Mouse (Mus musculus) testis, adult 2 months (tissue): ENCODE measurements around the gene Ptpn7. TPM values are rescaled to one million over a fixed set of nuclear protein-coding genes. Genes with fewer than 3 reads are reported as not detected.

ENCODE experiments used
- H3K27ac ChIP-seq: fragments of 200-500 bp; 2 replicates; pipeline ENCODE4 v1.5.1; 2012; ENCODE audit warnings: low read depth, low read length; ENCODE audit not compliant: control insufficient read depth, insufficient read depth
- H3K27me3 ChIP-seq: fragments of 200-500 bp; 2 replicates; pipeline ENCODE4 v1.6.1; 2012; ENCODE audit warnings: mild to moderate bottlenecking, low read length, moderate library complexity; ENCODE audit not compliant: control insufficient read depth, insufficient read depth
- H3K36me3 ChIP-seq: fragments of 200-500 bp; 2 replicates; pipeline ENCODE4 v1.6.1; 2012; ENCODE audit warnings: mild to moderate bottlenecking, low read length; ENCODE audit not compliant: control insufficient read depth, insufficient read depth
- H3K4me1 ChIP-seq: fragments of 200-500 bp; 2 replicates; pipeline ENCODE4 v1.6.1; 2012; ENCODE audit warnings: low read length; ENCODE audit not compliant: control insufficient read depth, insufficient read depth
- H3K4me3 ChIP-seq: fragments of 200-500 bp; 2 replicates; pipeline ENCODE4 v1.5.1; 2012; ENCODE audit warnings: low read depth, mild to moderate bottlenecking, low read length, moderate library complexity, mixed read lengths; ENCODE audit not compliant: control insufficient read depth
- CTCF ChIP-seq: fragments of 200-500 bp; IDR thresholded peaks from 2 replicates; pipeline ENCODE4 v1.5.1; 2012; ENCODE audit warnings: low read depth, mild to moderate bottlenecking, inconsistent platforms, low read length, moderate library complexity; ENCODE audit not compliant: control insufficient read depth, insufficient read depth, insufficient replicate concordance
- POLR2A ChIP-seq: fragments of 200-500 bp; IDR thresholded peaks from 2 replicates; pipeline ENCODE4 v1.6.1; 2012; ENCODE audit warnings: low read depth, mild to moderate bottlenecking, inconsistent platforms, low read length, moderate library complexity; ENCODE audit not compliant: control insufficient read depth
- polyA plus RNA-seq: library from polyadenylated mRNA; depleted of rRNA; stranded (reverse); fragments of >200 nt; gene quantifications from 2 replicates; pipeline ENCODE4 v1.2.3, GENCODE M21; 2012

Ptpn7 gene
- polyA plus RNA-seq, 1 experiment: 2.6 TPM

GRCm38 (mm10) chr1:135136500-135136899 is 4.0 kb downstream of the Ptpn7 start:
- no peaks in the 10 kb centered on the region for H3K27me3 ChIP-seq
- H3K4me3 ChIP-seq: no peak overlapping the region
- TF ChIP-seq CTCF: peak; percentile 73; the same call in 1 of the 2 replicates
- TF ChIP-seq POLR2A: no peak

GRCm38 (mm10) chr1:135139906-135140305 is 7.4 kb downstream of the Ptpn7 start:
- H3K4me3 ChIP-seq: no peak overlapping the region
- H3K27me3 ChIP-seq: no peaks in the 10 kb centered on the region
- no peak overlapping the region for H3K27ac ChIP-seq
- TF ChIP-seq POLR2A (no peak), CTCF (no peak)
- H3K4me1 ChIP-seq: no peaks in the 10 kb centered on the region
- no peaks in the 10 kb centered on the region for H3K36me3 ChIP-seq

More at GRCm38 (mm10) chr1:135136500-135136899, 4.0 kb downstream of the Ptpn7 start:
- Histone ChIP-seq H3K4me1 (no peaks in the 10 kb centered on the region), H3K27ac (no peak overlapping the region), H3K36me3 (no peaks in the 10 kb centered on the region)

DNA sequence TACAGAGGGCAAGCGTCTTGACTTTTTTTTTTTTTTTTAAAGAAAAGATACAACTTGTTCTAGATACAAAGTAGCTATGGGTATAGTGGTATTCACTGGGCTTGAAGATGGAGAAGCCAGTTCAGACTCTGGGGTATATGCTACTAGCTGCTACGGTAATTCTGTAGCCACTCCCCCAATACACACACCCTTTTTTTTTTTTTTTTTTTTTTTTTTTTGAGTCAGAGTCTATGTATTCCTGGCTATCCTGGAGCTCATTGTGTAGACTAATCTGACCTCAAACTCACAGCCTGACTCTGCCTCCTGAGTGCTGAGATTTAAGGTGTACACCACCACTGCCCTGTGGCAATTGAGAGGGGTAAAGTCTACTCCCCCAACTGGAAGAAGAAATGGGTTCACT is 10.0 kb downstream of the Ptpn7 start:
- Histone ChIP-seq H3K27ac (no peak overlapping the region), H3K4me1 (peaks cover 12% of the 10 kb centered on the region), H3K36me3 (no peaks in the 10 kb centered on the region), H3K4me3 (no peak overlapping the region), H3K27me3 (no peaks in the 10 kb centered on the region)
- TF ChIP-seq POLR2A (no peak), CTCF (no peak)

- Histone ChIP-seq H3K27ac (no peak overlapping the region), H3K4me3 (no peak overlapping the region), H3K4me1 (peaks cover 16% of the 10 kb centered on the region), H3K36me3 (no peaks in the 10 kb centered on the region), H3K27me3 (no peaks in the 10 kb centered on the region)
- TF ChIP-seq POLR2A (no peak), CTCF (no peak)
These were observed 11.4 kb downstream of the Ptpn7 start for GRCm38 (mm10) chr1:135143940-135144339.

DNA sequence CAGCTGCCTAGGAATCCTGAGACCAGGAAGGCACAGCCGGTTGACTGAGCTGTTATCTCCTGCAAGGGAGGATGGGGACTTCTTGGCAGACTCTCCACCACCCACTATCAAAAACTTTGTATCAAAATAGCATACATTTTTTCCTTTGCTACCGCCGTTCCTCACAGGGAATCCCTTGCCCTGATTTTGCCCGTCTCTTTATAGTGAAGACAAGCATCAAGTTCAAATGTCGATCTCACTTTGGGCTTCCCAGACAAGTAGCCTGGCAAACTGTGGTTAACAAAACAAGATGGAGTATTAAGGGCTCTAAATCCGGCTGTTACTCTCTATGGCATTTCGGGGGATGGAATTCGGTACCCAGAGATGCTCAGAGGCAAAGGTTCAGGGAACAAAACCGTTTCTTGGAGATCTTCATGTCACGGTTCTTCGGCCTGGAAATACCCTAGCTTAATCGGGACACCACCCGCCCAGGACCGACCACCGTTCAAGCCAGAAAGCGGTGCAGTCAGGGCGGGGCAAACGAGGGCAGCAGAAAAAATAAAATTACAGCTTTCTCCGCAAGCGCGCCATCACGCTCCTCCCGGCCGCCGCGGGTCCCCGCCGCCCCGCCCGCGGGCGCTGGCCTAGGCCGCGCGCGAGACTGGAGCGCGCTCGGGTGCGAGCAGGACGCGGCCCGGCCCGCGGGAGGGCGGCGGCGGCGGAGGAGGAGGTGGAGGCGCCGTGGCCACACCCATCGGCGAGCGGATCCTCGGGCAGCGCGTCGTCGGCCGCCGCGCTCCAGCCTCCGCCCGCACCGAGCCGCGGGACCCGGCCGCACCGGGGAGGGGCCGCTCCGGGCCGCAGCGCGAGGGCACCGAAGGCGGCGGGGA is 13.8 kb downstream of the Ptpn7 start, which contains the start of gene Arl8a:
Arl8a (plus strand) TSS at position 748 of the 869 bp plus-strand sequence.
- no peak for TF ChIP-seq CTCF
- no peak for TF ChIP-seq POLR2A
- peak within 1 kb of the TSS; percentile 93 for H3K4me3 ChIP-seq
- H3K4me1 ChIP-seq: peaks cover 16% of the 10 kb centered on the region
- H3K27ac ChIP-seq: peak within 1 kb of the TSS; percentile 88
- no peaks in the 10 kb centered on the region for H3K36me3 ChIP-seq
- no peaks in the 10 kb centered on the region for H3K27me3 ChIP-seq

GRCm38 (mm10) chr1:135146946-135147701 is 14.6 kb downstream of the Ptpn7 start:
- H3K4me3 ChIP-seq: peak overlapping the region; percentile 93
- peaks cover 16% of the 10 kb centered on the region for H3K4me1 ChIP-seq
- H3K27ac ChIP-seq: peak overlapping the region; percentile 88
- H3K27me3 ChIP-seq: no peaks in the 10 kb centered on the region
- H3K36me3 ChIP-seq: no peaks in the 10 kb centered on the region
- peak; percentile 34 for TF ChIP-seq POLR2A
- TF ChIP-seq CTCF: no peak

DNA sequence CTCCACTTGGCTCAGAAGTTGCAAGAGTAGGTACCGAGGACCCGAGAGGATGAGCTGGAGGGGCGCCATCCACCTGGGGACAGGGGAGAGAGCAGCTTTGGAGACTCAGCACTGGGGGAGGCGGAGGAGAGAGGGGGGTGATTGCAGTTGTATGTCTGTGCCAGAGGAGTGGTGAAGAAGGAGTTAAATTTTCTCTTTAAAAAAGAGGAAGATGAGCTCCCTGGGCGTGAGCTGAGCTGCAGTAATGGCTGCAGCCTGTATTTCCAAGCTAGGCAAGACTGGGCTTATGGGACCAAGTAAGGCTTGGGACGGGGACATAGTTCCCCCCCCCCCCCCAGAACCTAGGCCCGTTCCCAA is 15.2 kb downstream of the Ptpn7 start:
- TF ChIP-seq CTCF (no peak), POLR2A (no peak)
- H3K36me3 ChIP-seq: no peaks in the 10 kb centered on the region

More for the DNA sequence above, 15.2 kb downstream of the Ptpn7 start:
- H3K27ac ChIP-seq: peak overlapping the region; percentile 88
- peaks cover 16% of the 10 kb centered on the region for H3K4me1 ChIP-seq
- peak overlapping the region; percentile 93 for H3K4me3 ChIP-seq
- H3K27me3 ChIP-seq: no peaks in the 10 kb centered on the region
